Mouse (Mus musculus): ENCODE measurements around the gene Tmigd3.

The Tmigd3 gene

GRCm38 (mm10) chr3:105873451-105874445, 3.0 kb downstream of the Tmigd3 start:
- no peak for DNase-seq (ENCODE audit: low spot score in 2 of 2)

DNA sequence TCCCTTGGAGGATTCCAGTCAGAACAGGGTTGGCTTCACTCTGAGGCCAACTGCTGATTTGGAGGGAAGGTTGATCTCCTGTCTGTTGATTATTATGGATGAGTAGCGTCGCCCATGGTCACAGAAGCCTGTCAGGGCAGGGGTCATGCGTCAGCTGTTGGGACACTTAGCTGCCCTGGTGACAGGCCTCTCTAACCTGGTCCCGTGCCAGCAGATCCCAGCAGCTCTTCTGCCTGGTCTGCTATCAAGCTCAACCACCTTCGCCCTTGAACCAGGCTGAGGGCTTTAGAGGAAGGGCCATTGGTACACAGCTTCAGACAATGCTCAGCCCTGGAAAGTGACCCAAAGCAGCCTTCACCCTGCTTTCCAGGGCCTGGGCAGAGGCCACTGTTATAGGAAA, 5.3 kb downstream of the Tmigd3 start:
- DNase-seq (ENCODE audit: low spot score in 2 of 2): no peak

- DNase-seq (ENCODE audit: low spot score in 2 of 2): no peak
Observed at GRCm38 (mm10) chr3:105877252-105877803, 6.6 kb downstream of the Tmigd3 start.

- no peak for DNase-seq (ENCODE audit: low spot score in 2 of 2)
Observed at GRCm38 (mm10) chr3:105877919-105878318, 7.2 kb downstream of the Tmigd3 start.

DNA sequence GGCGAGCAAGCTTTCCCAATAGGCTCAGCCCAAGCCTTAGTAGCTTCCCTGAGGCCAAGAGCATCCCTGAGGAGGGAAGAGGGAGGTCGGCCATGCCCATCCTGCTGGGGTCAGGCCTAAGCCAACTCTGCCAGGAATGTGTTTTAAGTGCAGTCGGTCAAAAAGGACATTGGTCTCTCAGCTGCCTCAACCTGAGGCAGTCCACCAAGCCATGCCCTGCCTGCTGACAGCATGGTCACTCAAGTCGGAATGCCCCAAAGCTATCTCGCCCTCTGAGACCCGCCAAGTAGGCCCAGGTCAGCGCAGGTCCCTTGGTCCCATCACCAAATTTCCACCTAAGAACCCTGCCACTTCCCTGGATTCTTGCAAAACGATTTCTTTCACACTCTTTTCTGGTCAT, 8.0 kb downstream of the Tmigd3 start:
- DNase-seq (ENCODE audit: low spot score in 2 of 2): no peak

DNA sequence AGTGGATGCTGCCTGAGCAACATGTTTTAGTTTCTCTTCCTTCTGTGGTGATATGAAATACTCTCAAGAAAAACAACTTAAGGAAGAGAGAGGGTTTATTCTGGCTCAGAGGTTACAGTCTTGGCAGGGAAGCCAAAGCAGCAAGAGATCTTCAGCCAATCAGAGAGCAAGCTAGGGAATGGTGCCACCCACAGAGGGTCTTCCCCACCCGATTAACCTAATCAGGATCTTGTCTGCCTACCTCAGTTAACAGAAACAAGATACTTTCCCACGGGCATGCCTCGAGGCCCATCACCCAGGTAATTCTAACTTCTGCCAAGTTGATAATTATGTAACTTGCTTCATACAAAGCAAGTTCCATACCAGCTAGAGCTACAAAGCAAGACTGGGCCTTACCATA, 9.7 kb downstream of the Tmigd3 start:
- no peak for DNase-seq (ENCODE audit: low spot score in 2 of 2)

DNA sequence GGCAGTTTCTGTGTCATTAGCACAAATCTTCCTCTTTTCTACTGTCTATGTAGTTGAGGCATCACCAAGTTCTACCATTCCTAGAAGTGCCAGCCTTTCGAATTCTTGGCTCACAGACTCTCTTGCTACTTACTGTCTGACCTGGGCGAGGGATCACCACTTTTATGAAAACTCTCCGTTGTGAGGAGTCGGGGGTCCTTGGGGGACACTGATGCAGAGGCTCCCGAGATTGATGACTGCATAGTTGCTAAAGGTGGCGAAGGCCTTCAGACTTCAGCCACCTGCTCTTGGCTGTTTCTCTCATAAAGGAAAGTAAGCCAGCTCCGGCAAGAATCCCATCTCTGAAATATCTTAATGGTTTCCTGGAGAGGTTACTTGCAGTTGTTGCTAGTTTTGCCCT, 11.4 kb downstream of the Tmigd3 start:
- DNase-seq (ENCODE audit: low spot score in 2 of 2): no peak

- no peak for DNase-seq (ENCODE audit: low spot score in 2 of 2)
Observed at GRCm38 (mm10) chr3:105883111-105883510, 12.4 kb downstream of the Tmigd3 start.

DNA sequence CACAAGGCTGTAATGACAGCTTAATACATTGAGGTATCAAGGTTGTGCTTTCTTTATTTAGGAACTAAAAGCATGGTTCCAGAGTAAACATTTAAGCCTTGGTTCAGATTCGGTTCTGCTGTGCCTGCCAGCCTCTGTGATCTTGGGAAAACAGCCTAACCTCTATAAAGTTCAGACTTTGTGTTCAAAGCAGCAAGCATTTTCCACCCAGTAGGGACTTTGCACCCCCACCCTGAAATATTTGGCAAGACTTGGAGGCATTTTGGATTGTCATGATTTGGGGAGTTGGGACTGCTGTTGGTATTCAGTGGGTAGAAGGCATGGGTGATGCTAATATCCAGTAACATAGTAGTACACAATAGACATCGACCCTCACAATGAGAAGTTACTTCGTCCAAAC, 18.3 kb downstream of the Tmigd3 start:
- DNase-seq (ENCODE audit: low spot score in 2 of 2): no peak

DNA sequence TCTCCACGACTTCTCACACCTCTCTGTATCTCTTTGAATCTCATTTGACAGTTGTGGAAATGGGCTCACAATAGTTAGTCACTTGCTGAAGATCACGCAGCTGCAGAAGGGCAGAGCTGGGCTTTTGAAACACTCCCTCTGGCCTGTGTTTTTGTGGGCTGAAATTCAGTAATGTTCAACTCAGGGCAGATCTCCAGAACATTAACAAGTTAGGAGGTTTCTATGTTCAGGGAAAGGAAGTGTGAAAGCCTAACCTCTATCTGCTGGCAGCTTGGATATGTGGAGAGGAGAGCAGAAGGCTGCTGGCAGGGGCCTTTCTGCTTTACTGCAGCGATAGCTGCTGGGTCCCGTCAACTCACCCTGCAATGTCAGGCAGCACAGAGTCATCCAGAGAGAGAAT, 19.5 kb downstream of the Tmigd3 start:
- DNase-seq (ENCODE audit: low spot score in 2 of 2): peak; percentile 20 to 23

GRCm38 (mm10) chr3:105891141-105891540, 20.4 kb downstream of the Tmigd3 start:
- DNase-seq (ENCODE audit: low spot score in 2 of 2): no peak

GRCm38 (mm10) chr3:105891760-105892571, 21.3 kb downstream of the Tmigd3 start:
- DNase-seq (ENCODE audit: low spot score in 2 of 2): peak; percentile 80 to 83

DNA sequence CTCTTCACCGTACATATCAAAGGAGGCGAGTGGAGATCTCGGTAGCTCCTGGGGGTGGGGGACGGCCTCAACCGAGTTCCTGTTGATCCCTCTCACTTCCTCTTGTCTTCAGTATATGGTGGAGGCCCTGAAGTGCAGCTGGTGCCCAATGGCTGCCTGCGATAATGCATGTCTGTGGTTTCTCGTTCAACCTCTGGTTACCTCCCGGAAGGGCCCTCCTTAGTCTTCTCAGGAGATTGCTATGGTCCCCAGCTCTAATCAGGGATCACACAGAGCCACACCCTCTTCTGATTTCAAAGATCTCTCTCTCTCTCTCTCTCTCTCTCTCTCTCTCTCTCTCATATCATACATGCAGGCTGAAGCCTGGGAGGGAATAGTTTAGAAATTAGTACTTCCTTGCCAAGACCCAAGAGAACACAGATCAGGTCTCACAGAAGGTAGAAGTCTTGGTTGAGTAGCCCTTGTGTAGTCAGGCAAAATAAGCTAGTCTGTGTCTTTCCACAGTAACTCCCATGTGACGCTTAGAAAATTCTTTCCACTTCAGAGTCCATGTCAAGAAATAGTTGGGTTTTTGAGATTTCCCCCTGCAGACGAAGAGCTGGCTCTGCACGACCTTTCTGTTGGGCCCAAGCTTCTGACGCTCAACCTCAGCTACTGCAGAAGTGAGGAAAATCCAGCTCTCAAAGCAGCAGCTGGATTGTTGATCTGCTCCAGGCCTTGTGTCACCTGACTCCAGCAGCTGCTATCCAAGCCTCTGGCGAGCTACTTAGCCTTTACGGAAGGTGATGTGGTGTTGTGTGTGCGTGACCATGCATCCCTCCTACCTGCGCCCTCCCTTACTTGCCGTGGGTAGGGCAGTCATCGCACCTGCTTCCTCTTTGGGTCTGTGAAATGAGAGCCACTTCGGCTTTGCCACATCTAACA, 22.1 kb downstream of the Tmigd3 start:
- DNase-seq (ENCODE audit: low spot score in 2 of 2): peak; percentile 74 to 80

DNA sequence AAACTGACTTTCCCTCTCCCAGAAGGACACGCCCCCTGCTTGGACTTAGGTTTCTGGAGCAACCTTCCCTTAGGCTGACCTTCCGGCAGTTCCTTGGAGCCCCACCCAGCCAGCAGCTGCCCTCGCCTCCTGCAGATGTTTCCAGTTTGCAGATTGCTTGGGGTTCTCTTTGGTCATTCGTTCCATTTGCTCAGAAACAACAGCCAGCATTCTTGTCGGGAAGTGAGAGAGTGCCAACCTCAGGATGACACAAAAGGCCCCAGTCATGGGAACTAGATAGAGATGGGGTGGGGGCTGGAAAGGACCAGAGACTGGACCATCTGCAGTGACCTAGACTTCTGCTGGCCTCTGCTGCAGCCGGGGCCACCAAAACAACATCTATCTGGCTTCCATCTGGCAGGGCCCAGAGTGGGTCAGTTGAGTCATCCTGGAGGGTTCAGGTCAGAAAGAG, 23.3 kb downstream of the Tmigd3 start:
- peak in 1 of 2 experiments; percentile 23 for DNase-seq (ENCODE audit: low spot score in 2 of 2)

DNA sequence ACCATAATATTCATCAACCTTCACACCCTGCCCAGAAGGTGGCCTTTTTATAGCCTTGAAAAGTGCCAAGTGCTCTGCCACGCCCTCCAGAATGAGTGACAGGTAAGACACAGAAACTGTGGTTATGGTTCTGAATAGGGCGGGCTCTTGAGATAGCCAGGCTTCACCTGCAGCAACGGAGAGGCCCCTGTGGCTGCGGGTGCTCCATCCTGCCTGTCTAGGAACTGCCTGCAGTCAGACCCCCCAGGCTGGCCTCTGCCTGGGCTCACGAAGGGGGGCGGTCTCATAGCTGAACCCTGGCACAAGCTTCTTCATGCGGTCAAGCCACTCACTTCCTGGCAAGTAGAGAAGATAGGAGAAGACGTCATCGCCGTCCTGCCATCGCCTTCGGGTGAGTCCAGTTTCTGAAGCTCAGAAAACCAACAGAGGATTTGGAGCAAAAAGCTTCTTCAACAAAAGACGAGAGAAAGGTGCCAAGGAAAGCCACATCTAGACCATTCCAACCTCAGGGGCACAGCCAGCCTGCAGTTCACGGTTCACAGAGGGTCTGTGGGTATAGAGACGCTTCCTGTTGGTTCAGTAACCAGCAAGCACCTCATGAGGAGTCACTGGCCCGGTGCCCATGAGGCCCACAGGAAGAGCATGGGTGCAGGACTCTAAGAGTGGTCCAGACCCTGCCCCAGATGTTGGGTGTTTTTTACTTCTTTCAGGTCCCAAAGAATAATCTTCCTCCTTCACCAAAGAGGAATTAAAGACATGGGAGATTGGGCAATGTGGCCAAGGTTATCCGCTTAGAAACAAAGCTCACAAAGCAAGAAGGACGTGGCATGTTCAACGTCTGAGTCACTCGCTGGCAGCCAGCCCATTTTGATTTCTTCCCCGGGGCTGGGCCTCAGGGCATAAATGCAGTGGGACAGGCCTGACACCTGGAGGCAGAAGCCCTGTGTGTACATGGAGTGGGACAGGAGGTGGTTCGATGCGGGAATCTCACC, 24.2 kb downstream of the Tmigd3 start:
- peak; percentile 79 to 81 for DNase-seq (ENCODE audit: low spot score in 2 of 2)

DNA sequence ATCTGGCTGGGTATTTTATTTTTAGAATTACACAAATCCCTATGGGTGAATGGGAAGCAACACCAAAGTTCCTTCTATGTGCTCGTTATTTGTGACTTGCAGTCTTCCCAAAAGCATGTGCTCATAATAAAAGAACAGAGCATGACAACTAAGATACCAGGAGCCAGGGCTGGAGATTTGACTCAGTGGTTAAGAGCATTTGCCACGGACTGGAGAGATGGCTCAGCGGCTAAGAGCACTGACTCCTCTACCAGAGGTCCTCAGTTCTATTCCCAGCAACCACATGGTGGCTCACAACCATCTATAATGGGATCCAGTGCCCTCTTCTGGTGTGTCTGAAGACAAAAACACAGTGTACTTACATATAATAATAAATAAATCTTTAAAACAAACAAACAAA, 26.1 kb downstream of the Tmigd3 start:
- no peak for DNase-seq (ENCODE audit: low spot score in 2 of 2)

DNA sequence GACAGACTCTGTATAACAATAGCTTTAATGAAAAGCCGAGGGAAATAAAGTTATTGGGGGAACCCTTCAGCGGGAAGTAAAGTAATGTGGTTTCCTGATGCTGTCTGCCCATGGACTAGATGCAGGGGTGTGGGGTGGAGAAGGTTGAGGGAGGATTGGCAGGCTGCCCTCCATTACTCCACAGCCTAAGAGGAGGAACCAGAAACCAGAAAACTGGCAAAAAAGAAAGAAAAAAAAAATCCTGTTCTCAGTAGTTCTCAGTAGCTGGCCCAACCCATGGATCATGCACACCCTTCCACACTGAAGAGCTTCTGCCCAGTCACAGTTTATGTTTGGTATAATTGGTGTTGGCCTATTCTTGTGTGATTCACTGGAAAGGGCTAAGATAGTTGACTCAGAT, 27.6 kb downstream of the Tmigd3 start:
- DNase-seq (ENCODE audit: low spot score in 2 of 2): no peak

- no peak for DNase-seq (ENCODE audit: low spot score in 2 of 2)
Observed at GRCm38 (mm10) chr3:105898861-105899260, 28.2 kb downstream of the Tmigd3 start.

- DNase-seq (ENCODE audit: low spot score in 2 of 2): peak; percentile 73 to 83
Observed at GRCm38 (mm10) chr3:105899394-105900147, 28.9 kb downstream of the Tmigd3 start.

Data from thymus, postnatal 10 days (tissue).